Mouse (Mus musculus) ES-E14 (cell line): ENCODE data around the gene Nfat5. TPM values are rescaled to one million over a fixed set of nuclear protein-coding genes. Genes with fewer than 3 reads are reported as not detected.
A peak's percentile ranks its signal among the peaks of the same experiment; 100 is the strongest.

Experiments used
- DNase-seq: peaks from one replicate; pipeline ENCODE4 v3.0.0-alpha.2; 2013; ENCODE audit warnings: low read depth, low spot score
- H3K27ac ChIP-seq: 2 replicates; pipeline ENCODE4 v1.5.1; 2012; ENCODE audit warnings: low read depth, mild to moderate bottlenecking, low read length, moderate library complexity, mixed read lengths; ENCODE audit not compliant: poor library complexity, insufficient read depth, severe bottlenecking
- H3K36me3 ChIP-seq: 2 replicates; pipeline ENCODE4 v1.6.1; 2012; ENCODE audit warnings: mild to moderate bottlenecking, low read length, moderate library complexity, mixed read lengths; ENCODE audit not compliant: control insufficient read depth, poor library complexity, insufficient read depth, severe bottlenecking
- H3K4me1 ChIP-seq, 2 experiments: fragments of 150-350 bp in 1 of 2; sonication (generic) in 1 of 2; 2 replicates each; pipeline ENCODE4 v1.6.1; 2012; ENCODE audit warnings: low read length in 2 of 2, mild to moderate bottlenecking in 1 of 2, mixed read lengths in 1 of 2; ENCODE audit not compliant: control insufficient read depth in 2 of 2, insufficient read depth in 2 of 2, poor library complexity in 1 of 2
- H3K4me3 ChIP-seq, 2 experiments: fragments of 150-350 bp in 1 of 2; sonication (generic) in 1 of 2; 2 replicates each; pipeline ENCODE4 v1.5.1; 2012; ENCODE audit warnings: low read length in 2 of 2, low read depth in 1 of 2, mild to moderate bottlenecking in 1 of 2, mixed read lengths in 1 of 2; ENCODE audit not compliant: insufficient read depth in 1 of 2, poor library complexity in 1 of 2, severe bottlenecking in 1 of 2
- H3K9ac ChIP-seq: 2 replicates; pipeline ENCODE4 v1.6.1; 2012; ENCODE audit warnings: low read depth, mild to moderate bottlenecking, low read length, mixed read lengths; ENCODE audit not compliant: poor library complexity, insufficient read depth, severe bottlenecking
- H3K9me3 ChIP-seq: fragments of 150-350 bp; sonication (generic); 2 replicates; pipeline ENCODE4 v1.6.1; 2012; ENCODE audit warnings: low read depth, mild to moderate bottlenecking, low read length; ENCODE audit not compliant: control insufficient read depth, insufficient read depth
- CHD2 ChIP-seq: IDR thresholded peaks from 2 replicates; pipeline ENCODE4 v1.6.1; 2014; ENCODE audit warnings: mild to moderate bottlenecking, low read depth, low read length, inconsistent platforms
- HCFC1 ChIP-seq: IDR thresholded peaks from 2 replicates; pipeline ENCODE4 v1.6.1; 2012; ENCODE audit warnings: low read length, inconsistent platforms, borderline replicate concordance; ENCODE audit not compliant: insufficient read depth
- MAFK ChIP-seq: IDR thresholded peaks from 2 replicates; pipeline ENCODE4 v1.6.1; 2014; ENCODE audit warnings: mild to moderate bottlenecking, low read depth, low read length, inconsistent platforms; ENCODE audit not compliant: insufficient read depth
- ZC3H11A ChIP-seq: IDR thresholded peaks from 2 replicates; pipeline ENCODE4 v1.6.1; 2012; ENCODE audit warnings: low read depth, mild to moderate bottlenecking, inconsistent platforms, low read length, borderline replicate concordance
- ZNF384 ChIP-seq: IDR thresholded peaks from 2 replicates; pipeline ENCODE4 v1.6.1; 2012; ENCODE audit warnings: low read depth, low read length, inconsistent platforms
- in situ Hi-C, 2 experiments: fragments of 600-800 bp; cut with MboI; formaldehyde crosslinking; loops; one replicate each; pipeline ENCODE4 v1.15.1; 2025; ENCODE audit warnings: low sequenced_read_pairs in 2 of 2, inconsistent platforms in 1 of 2; ENCODE audit not compliant: unreplicated experiment in 2 of 2
- total RNA-seq: library from RNA; depleted of rRNA; stranded (reverse); fragments of 300-350 nt; gene quantifications from 2 replicates; pipeline ENCODE4 v1.2.3, GENCODE M21; 2012; rRNA removed

The Nfat5 gene
- total RNA-seq, 1 experiment = 24.2 TPM

DNA sequence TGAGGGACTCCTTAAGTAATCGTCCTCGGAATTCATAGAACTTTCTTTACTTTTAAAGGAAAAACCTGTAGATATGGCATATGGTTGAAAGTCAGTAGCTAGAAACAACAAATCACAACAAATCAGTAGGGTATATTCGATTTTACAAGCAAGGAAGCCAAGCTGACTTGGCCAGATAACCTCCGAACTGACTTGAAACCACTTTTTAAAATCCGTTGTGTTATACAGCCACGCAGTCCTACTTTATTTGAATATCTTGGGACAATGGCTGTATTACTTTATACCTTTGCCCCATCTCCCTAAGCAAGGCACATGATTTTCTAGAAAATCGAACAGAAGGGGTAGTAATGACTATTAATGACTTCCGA is 131.9 kb downstream of the Nfat5 start:
- Histone ChIP-seq H3K4me3 (peak overlapping the region in 1 of 2 experiments; percentile 83; a peak in 2 of 4 replicates), H3K36me3 (peaks cover 24% of the 10 kb centered on the region), H3K27ac (no peak overlapping the region), H3K9me3 (no peaks in the 10 kb centered on the region), H3K4me1 (peaks cover 2 to 7% of the 10 kb centered on the region in 2 experiments; a peak in 3 of 4 replicates), H3K9ac (no peak overlapping the region)
- no peak for DNase-seq
- TF ChIP-seq ZC3H11A = no peak
- no peak for TF ChIP-seq CHD2
- TF ChIP-seq ZNF384 = no peak
- no peak for TF ChIP-seq HCFC1
- no peak for TF ChIP-seq MAFK
- in situ Hi-C loops = no loop called here

Other genes with a start within 250 kb of the Nfat5 start
- 15.4 and 16.1 TPM in 2 replicates for gene Pdf, start 244.9 kb upstream of the Nfat5 start, total RNA-seq
- gene Cog8, start 236.8 kb upstream of the Nfat5 start, total RNA-seq = 37.8 and 39.1 TPM in 2 replicates
- gene Nip7, start 236.6 kb upstream of the Nfat5 start, total RNA-seq = 169 and 189 TPM in 2 replicates
- gene Tmed6, start 227.8 kb upstream of the Nfat5 start, total RNA-seq = 0.27 and 0.48 TPM in 2 replicates
- gene Terf2, start 196.9 kb upstream of the Nfat5 start, total RNA-seq = 13.9 and 14.1 TPM in 2 replicates
- 27.8 and 44.9 TPM in 2 replicates for gene Cyb5b, start 142.8 kb upstream of the Nfat5 start, total RNA-seq
- 9.4 and 12.7 TPM in 2 replicates for gene Nqo1, start 109.7 kb downstream of the Nfat5 start, total RNA-seq
- 81.8 and 85.5 TPM in 2 replicates for gene Nob1, start 131.6 kb downstream of the Nfat5 start, total RNA-seq
- 49.2 and 51.8 TPM in 2 replicates for gene Wwp2, start 142.9 kb downstream of the Nfat5 start, total RNA-seq